In genomic region chr8:105397747-105398146, GRCm38 (mm10) we compare ENCODE assay signal across 10 mouse cellular contexts. TPM values are rescaled to one million over a fixed set of nuclear protein-coding genes. Genes with fewer than 3 reads are reported as not detected.
DNase-seq lines count a peak whose midpoint lies in the region; ATAC-seq and TF ChIP-seq lines count a peak whose summit lies in the region.
"Had no signal": no experiment of that assay in that cellular context is flagged by ENCODE, and none has a peak within 500 bp of the region (broad histone marks: within the 10 kb centered on the region; RNA-seq: fewer than 3 reads in every experiment).

No protein-coding gene starts in this region.

- H3K4me3 ChIP-seq in hindbrain, postnatal 0 days (ENCODE audit: low read length) = no peak overlapping the region
- no peak overlapping the region for H3K4me3 ChIP-seq in hindbrain, embryonic 16.5 days (ENCODE audit: low read length)
- no peak overlapping the region for H3K4me3 ChIP-seq in forebrain, embryonic 12.5 days (replicated peaks)
- H3K4me3 ChIP-seq: erythroblast, embryonic 14.5 days; megakaryocyte, embryonic 14.5 days had no signal

- no peaks in the 10 kb centered on the region for H3K27me3 ChIP-seq in hindbrain, postnatal 0 days (ENCODE audit: insufficient read depth, low read length)
- H3K27me3 ChIP-seq in hindbrain, embryonic 16.5 days (replicated peaks; ENCODE audit: control insufficient read depth, insufficient read depth, low read length) = no peaks in the 10 kb centered on the region
- H3K27me3 ChIP-seq in Patski = no peaks in the 10 kb centered on the region
- H3K27me3 ChIP-seq in forebrain, embryonic 12.5 days = no peaks in the 10 kb centered on the region

- POLR2A ChIA-PET in Patski (lab: Charles Lee) = interaction anchor here (0.5 to 0.8 kb wide), 2 partner anchors 25 to 49 kb away, joined by 4 to 5 read pairs; no protein-coding TSS in a partner anchor

- DNase-seq in hindbrain, postnatal 0 days (ENCODE audit: low spot score) = peak; percentile 81
- peak; percentile 27 to 40 for DNase-seq in B cell, adult 2 months
- DNase-seq in Patski (ENCODE audit: low read depth, low spot score) = no peak
- peak; percentile 62 for DNase-seq in embryo, embryonic 10 days (ENCODE audit: low spot score)
- peak; percentile 25 to 29 for DNase-seq in layer of hippocampus, adult 8-10 months (ENCODE audit: low spot score in 2 of 2)
- peak; percentile 15 for DNase-seq in telencephalon, adult 2 months (ENCODE audit: low read depth, low spot score)

- peak; percentile 69 for TF ChIP-seq CTCF in hindbrain, postnatal 0 days (IDR thresholded peaks at IDR 0.05; ENCODE audit: low read depth)
- TF ChIP-seq CTCF in Patski (IDR thresholded peaks at IDR 0.05) = peak; percentile 90

- CTCF ChIA-PET in Patski (lab: Charles Lee) = interaction anchor here (0.8 to 2.1 kb wide), 17 partner anchors 9 to 78 kb away, joined by 3 to 28 read pairs (median 4); partner anchors contain the start of genes Fhod1 and Plekhg4

- no peaks in the 10 kb centered on the region for H3K9me3 ChIP-seq in hindbrain, postnatal 0 days (ENCODE audit: low read length)
- no peaks in the 10 kb centered on the region for H3K9me3 ChIP-seq in hindbrain, embryonic 16.5 days (ENCODE audit: control insufficient read depth, low read length)
- no peaks in the 10 kb centered on the region for H3K9me3 ChIP-seq in forebrain, embryonic 12.5 days

- H3K4me2 ChIP-seq in hindbrain, postnatal 0 days (ENCODE audit: low read depth, low read length) = no peak overlapping the region
- no peak overlapping the region for H3K4me2 ChIP-seq in hindbrain, embryonic 16.5 days (ENCODE audit: low read length)
- no peak overlapping the region for H3K4me2 ChIP-seq in forebrain, embryonic 12.5 days

- H3K36me3 ChIP-seq in hindbrain, postnatal 0 days (ENCODE audit: insufficient read depth, low read length) = no peaks in the 10 kb centered on the region
- H3K36me3 ChIP-seq in hindbrain, embryonic 16.5 days (ENCODE audit: control insufficient read depth, insufficient read depth, low read length) = no peaks in the 10 kb centered on the region
- H3K36me3 ChIP-seq in forebrain, embryonic 12.5 days (replicated peaks) = no peaks in the 10 kb centered on the region

- no peak for ATAC-seq in hindbrain, postnatal 0 days
- no peak for ATAC-seq in hindbrain, embryonic 16.5 days
- ATAC-seq in Patski = peak; percentile 44
- ATAC-seq in forebrain, embryonic 12.5 days (ENCODE audit: low FRiP score) = no peak

- no peak overlapping the region for H3K27ac ChIP-seq in hindbrain, postnatal 0 days
- no peak overlapping the region for H3K27ac ChIP-seq in hindbrain, embryonic 16.5 days (ENCODE audit: low read depth, low read length)
- H3K27ac ChIP-seq in forebrain, embryonic 12.5 days = no peak overlapping the region

- no peaks in the 10 kb centered on the region for H3K4me1 ChIP-seq in hindbrain, postnatal 0 days (ENCODE audit: insufficient read depth, low read length)
- no peaks in the 10 kb centered on the region for H3K4me1 ChIP-seq in hindbrain, embryonic 16.5 days (ENCODE audit: control insufficient read depth, insufficient read depth, low read depth, low read length)
- peaks cover 5% of the 10 kb centered on the region; the same call in 1 of the 2 replicates for H3K4me1 ChIP-seq in forebrain, embryonic 12.5 days

- no peak overlapping the region for H3K9ac ChIP-seq in hindbrain, postnatal 0 days (replicated peaks; ENCODE audit: low read length)
- no peak overlapping the region for H3K9ac ChIP-seq in hindbrain, embryonic 16.5 days (ENCODE audit: low read depth, low read length)
- no peak overlapping the region for H3K9ac ChIP-seq in forebrain, embryonic 12.5 days

- WGBS in hindbrain, postnatal 0 days = 38% methylated on average over 3 of the region's 3 CpGs
- WGBS in hindbrain, embryonic 16.5 days = 42% methylated on average over 3 of the region's 3 CpGs
- 47% methylated on average over 3 of the region's 3 CpGs for WGBS in forebrain, embryonic 12.5 days

- in situ Hi-C loops in Patski (cut with MboI; ENCODE audit: low pct_unique_long_range_greater_than_20kb) = loop anchor here (5.0 kb wide), 1 partner anchor 35 kb away; no protein-coding TSS in a partner anchor

RNA-seq across cellular contexts. Expression of gene Kctd19, which starts 15.6 kb away (rescaled TPM):
- total RNA-seq in hindbrain, postnatal 0 days (2014; rRNA removed) = 0.11 and 0.16 TPM in 2 replicates
- 0.09 and 0.15 TPM in 2 replicates for polyA plus RNA-seq in hindbrain, postnatal 0 days (2015; fragmentation: Nextera tagmentation; extraction: Ambion mirVana)
- 0.27 TPM in 1 of 2 replicates, not detected in the other for polyA plus RNA-seq in hindbrain, embryonic 16.5 days (2015; fragmentation: Nextera tagmentation; extraction: Ambion mirVana)
- polyA plus RNA-seq in Patski (2021) = not detected
- not detected for total RNA-seq in layer of hippocampus, adult 8-10 months (2022)
- 0.13 TPM in 1 of 2 replicates, not detected in the other for polyA plus RNA-seq in forebrain, embryonic 12.5 days (2016; fragmentation: Nextera tagmentation; extraction: Ambion mirVana)
- polyA plus RNA-seq: erythroblast, embryonic 14.5 days had no signal

RNA-seq across cellular contexts. Expression of gene Lrrc36, which starts 15.6 kb away (rescaled TPM):
- total RNA-seq in hindbrain, postnatal 0 days (2014; rRNA removed) = 0.68 and 1.7 TPM in 2 replicates
- polyA plus RNA-seq in hindbrain, postnatal 0 days (2015; fragmentation: Nextera tagmentation; extraction: Ambion mirVana) = 0.50 and 0.66 TPM in 2 replicates
- polyA plus RNA-seq in hindbrain, embryonic 16.5 days (2015; fragmentation: Nextera tagmentation; extraction: Ambion mirVana) = 0.44 and 0.60 TPM in 2 replicates
- polyA plus RNA-seq in Patski (2021) = not detected
- total RNA-seq in layer of hippocampus, adult 8-10 months (2022) = 1 to 10 TPM in 2 of 4 experiments, under 1 TPM in 2; 0.73 to 1.4 (median 1.1) TPM
- polyA plus RNA-seq in forebrain, embryonic 12.5 days (2016; fragmentation: Nextera tagmentation; extraction: Ambion mirVana) = 1.2 and 1.4 TPM in 2 replicates

RNA-seq across cellular contexts. Expression of gene Plekhg4, which starts 24.7 kb away (rescaled TPM):
- total RNA-seq in hindbrain, postnatal 0 days (2014; rRNA removed) = 6.3 and 7.3 TPM in 2 replicates
- 1.3 and 1.6 TPM in 2 replicates for polyA plus RNA-seq in hindbrain, postnatal 0 days (2015; fragmentation: Nextera tagmentation; extraction: Ambion mirVana)
- 1.8 and 2.1 TPM in 2 replicates for polyA plus RNA-seq in hindbrain, embryonic 16.5 days (2015; fragmentation: Nextera tagmentation; extraction: Ambion mirVana)
- 0.77 TPM for polyA plus RNA-seq in Patski (2021)
- 1 to 10 TPM in 2 of 4 experiments, under 1 TPM in 2; 0.70 to 1.8 (median 0.95) TPM for total RNA-seq in layer of hippocampus, adult 8-10 months (2022)
- polyA plus RNA-seq in forebrain, embryonic 12.5 days (2016; fragmentation: Nextera tagmentation; extraction: Ambion mirVana) = 1.2 TPM in 2 replicates
- polyA plus RNA-seq: erythroblast, embryonic 14.5 days had no signal

RNA-seq across cellular contexts. Expression of gene Slc9a5, which starts 49.1 kb away (rescaled TPM):
- total RNA-seq in hindbrain, postnatal 0 days (2014; rRNA removed) = 24.2 and 28.6 TPM in 2 replicates
- polyA plus RNA-seq in hindbrain, postnatal 0 days (2015; fragmentation: Nextera tagmentation; extraction: Ambion mirVana) = 10.3 and 10.6 TPM in 2 replicates
- 12.3 and 14.5 TPM in 2 replicates for polyA plus RNA-seq in hindbrain, embryonic 16.5 days (2015; fragmentation: Nextera tagmentation; extraction: Ambion mirVana)
- 11.0 TPM for polyA plus RNA-seq in Patski (2021)
- 10 to 100 TPM; 13.9 to 15.4 (median 14.4) TPM for total RNA-seq in layer of hippocampus, adult 8-10 months (2022)
- polyA plus RNA-seq in forebrain, embryonic 12.5 days (2016; fragmentation: Nextera tagmentation; extraction: Ambion mirVana) = 5.6 and 6.4 TPM in 2 replicates
- polyA plus RNA-seq: erythroblast, embryonic 14.5 days had no signal

RNA-seq across cellular contexts. Expression of gene Fhod1, which starts 50.0 kb away (rescaled TPM):
- 3.1 and 3.2 TPM in 2 replicates for total RNA-seq in hindbrain, postnatal 0 days (2014; rRNA removed)
- polyA plus RNA-seq in hindbrain, postnatal 0 days (2015; fragmentation: Nextera tagmentation; extraction: Ambion mirVana) = 0.45 and 1.1 TPM in 2 replicates
- polyA plus RNA-seq in hindbrain, embryonic 16.5 days (2015; fragmentation: Nextera tagmentation; extraction: Ambion mirVana) = 0.69 and 0.93 TPM in 2 replicates
- polyA plus RNA-seq in Patski (2021) = 41.7 TPM
- total RNA-seq in layer of hippocampus, adult 8-10 months (2022) = 1 to 10 TPM; 2.4 to 6.3 (median 5.2) TPM
- polyA plus RNA-seq in forebrain, embryonic 12.5 days (2016; fragmentation: Nextera tagmentation; extraction: Ambion mirVana) = 1.4 and 1.6 TPM in 2 replicates
